Mouse (Mus musculus) A20 (cell line): ENCODE results near the gene Ttll7.
A peak's percentile ranks its signal among the peaks of the same experiment; 100 is the strongest.

Experiments
- DNase-seq: peaks from one replicate; pipeline ENCODE4 v3.0.0-alpha.2; 2011; ENCODE audit warnings: low read depth, low spot score

Ttll7 gene

DNA sequence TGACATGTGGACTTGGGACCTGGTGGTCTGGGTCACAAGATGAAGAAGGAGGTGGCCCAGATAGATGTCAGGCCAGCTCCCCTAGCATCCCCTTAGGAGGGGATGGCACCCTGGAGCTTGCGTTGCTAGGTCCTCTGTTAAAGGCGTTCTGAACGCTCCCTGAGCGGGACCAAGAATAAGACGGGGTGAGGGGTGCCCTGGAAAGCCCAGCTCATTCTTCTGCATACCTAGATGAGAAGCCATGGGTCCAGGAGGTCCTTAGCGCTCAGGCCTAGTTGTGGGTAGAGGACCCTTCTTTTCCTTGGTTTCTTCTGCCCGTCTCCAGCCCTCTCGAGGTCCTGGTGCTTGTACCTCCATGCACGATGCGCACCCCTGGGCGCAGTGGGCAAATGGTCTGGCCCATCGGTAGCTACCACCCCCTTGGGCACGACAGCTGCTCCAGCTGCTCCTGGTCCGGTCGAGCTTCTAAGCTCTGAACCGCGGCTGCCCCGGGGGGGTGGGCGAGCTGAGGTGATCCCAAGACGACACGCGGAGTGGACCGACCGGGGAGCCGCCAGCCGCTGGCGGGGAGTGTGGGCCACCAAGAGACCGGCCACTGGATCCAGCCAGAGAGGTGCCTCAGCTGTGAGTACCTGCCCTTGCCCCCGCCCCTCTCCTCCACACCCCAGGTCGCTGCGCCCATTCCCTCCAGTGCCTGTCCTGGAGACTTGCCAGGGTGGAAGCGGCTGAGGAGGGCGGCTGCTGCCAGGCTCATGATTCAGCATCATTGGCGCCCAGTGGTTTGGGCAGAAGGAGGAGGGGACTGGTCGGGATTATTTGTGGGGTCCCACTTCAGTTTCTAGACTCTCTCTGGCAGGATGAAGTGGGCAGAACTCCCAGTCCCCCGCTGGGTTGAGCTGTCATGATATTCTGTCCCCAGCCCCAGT is at the start of gene Ttll7:
Ttll7 (plus strand) TSS at position 402 of the 926 bp plus-strand sequence.
- DNase-seq: peak; percentile 79

- no peak for DNase-seq
Measured at GRCm38 (mm10) chr3:146812041-146812878, 39.9 kb upstream of the Ttll7 start.

GRCm38 (mm10) chr3:146812901-146813393 is 39.2 kb upstream of the Ttll7 start, which contains the start of gene Prkacb:
Gene Prkacb (minus strand): TSS chr3:146812990.
- DNase-seq: peak; percentile 92

DNA sequence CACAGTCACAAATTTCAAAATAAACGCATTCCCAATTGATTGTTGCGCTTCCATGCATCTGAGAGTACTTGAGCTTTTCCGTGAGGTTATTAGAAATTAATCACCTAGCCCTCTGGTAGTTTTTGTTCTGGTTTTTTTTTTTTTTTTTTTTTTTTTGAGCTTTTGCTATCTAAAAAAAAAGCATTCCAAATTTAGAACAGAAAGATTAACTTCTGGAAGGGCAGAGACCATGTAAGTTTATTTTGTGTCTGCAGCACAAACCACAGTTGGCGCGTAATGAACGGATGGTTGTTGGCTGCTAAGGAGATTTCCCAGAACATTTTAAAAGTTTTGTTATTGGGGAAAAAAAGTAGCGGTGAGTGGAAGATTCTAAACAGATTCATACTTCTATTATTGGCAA is 38.5 kb upstream of the Ttll7 start:
- DNase-seq: no peak

DNA sequence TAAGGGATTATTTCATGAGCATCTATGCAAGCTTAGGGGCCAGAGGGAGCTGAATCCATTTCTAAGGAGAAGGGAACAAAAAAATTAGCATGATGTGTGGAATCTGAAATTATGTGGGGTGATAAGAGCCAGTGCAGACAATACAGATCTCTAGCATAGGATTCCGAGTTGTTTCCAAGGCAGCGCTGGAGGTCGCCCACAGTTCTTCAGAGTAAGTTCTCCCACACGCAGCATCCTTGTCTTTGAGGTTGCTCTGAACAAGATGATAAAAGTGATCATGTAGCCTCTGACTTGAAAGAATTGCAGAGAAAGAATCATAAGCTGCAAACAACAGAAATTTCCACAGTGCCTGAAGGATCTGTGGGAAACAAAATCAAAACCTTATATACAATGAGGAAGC is 31.4 kb upstream of the Ttll7 start:
- DNase-seq: no peak

- no peak for DNase-seq
Measured at GRCm38 (mm10) chr3:146842766-146843165, 9.4 kb upstream of the Ttll7 start.

DNA sequence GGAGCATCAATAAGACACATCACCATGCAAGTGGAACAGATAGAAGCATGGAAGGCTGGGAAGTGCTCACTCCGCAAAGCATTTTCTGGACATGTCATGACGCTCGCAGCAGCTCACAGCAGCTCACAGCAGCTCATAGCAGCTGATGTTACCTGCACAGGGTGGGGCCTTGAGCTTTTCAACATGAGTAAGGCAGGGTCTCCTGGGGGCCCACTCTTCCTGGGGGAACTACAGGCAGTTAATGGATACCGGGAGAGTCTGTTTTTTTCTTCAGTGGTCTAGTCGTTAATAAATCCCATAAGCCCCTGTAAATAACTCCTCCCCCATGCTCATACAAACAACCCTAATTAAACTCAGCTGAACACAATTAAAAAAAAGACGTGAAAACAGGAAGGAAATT is 8.7 kb upstream of the Ttll7 start:
- no peak for DNase-seq

DNA sequence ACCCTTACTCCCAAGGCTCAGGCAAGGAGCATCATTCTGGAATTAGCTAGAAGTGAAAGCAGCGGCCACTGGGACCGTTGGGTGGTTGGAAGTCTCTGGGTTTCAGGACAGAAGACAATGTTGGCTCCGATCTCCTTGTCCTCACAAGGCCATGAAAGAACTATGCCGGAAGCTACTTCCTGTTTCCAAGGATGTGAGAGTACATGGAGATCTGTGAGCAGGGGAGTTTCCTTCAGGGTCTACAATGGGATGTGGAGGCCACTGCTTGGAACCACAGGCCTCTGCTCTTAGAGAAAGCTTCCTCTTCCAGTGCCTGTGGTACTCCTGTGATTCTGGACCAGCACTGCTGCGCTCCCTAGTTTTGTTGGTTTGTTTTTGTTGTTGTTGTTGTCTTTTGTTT is 5.9 kb upstream of the Ttll7 start:
- DNase-seq: no peak

DNA sequence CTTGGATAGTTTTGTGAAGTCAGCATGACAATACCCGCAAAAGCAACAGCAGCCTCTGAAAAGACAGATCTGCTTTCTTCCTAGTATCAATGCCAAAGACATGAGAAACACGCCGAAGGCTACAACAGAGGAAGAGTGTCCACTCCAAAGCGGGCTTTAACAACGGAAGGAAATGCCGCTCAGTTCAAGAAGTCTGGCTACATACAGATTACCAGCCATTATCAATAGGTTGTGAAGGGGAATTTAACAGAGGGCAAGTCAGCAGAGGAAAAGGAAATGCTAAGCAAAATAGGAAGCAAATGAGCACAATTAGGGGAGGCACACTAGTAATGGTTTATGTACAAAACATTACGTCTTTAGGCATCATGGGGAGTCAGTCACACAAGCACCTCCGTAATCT is 4.1 kb upstream of the Ttll7 start:
- DNase-seq: no peak

- no peak for DNase-seq
Measured at GRCm38 (mm10) chr3:146849360-146849759, 2.8 kb upstream of the Ttll7 start.

DNA sequence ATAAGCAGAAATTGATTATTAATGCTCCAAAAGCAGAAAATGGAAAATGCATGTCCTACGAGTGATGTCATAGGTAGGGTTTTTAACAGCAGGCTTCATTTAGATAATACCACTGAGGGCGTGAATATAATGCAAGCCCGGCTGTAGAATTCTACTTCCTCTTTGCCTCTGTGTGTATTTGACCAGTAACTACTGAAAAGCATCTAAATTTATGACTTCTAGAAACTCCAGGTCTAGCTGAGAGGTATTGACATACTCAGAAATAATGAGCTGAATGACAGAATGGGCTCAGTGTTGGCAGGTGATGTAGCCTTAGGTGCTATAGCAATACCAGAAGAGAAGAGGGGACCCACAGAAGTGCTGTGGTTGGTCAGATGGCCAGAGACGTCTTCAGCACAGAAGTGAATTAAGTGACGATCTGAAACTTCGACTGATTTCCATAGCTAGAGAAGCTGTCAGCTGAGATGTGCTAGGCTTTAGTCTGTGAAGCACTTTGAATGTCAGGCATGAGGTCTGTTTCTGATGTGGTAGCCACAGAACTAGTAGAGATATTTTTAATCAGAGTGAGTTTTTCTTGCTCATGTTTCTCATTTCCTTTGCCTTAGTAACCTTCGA is 2.4 kb downstream of the Ttll7 start:
- DNase-seq: peak; percentile 15

- no peak for DNase-seq
Measured at GRCm38 (mm10) chr3:146857373-146857772, 5.2 kb downstream of the Ttll7 start.

DNA sequence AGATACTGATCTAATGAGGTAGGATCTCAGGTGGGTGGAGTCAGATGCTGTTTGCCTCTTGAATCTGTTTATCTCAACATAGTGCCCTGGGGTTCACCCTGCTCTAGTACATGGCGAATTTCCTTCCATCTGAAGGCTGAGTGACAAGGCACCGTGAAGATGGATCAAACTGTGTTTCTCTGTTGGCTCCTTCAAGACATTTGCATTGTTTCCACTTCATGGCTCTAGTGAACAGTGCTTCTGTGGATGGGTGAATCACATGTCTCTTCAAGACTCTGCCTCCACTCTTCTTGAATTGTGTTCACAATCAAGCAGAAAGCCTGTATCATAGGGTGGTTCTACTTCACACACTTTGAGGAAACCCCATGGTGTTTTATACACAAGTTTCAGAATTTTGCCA is 8.1 kb downstream of the Ttll7 start:
- no peak for DNase-seq

- DNase-seq: peak; percentile 52
Measured at GRCm38 (mm10) chr3:146866563-146866962, 14.4 kb downstream of the Ttll7 start.

DNA sequence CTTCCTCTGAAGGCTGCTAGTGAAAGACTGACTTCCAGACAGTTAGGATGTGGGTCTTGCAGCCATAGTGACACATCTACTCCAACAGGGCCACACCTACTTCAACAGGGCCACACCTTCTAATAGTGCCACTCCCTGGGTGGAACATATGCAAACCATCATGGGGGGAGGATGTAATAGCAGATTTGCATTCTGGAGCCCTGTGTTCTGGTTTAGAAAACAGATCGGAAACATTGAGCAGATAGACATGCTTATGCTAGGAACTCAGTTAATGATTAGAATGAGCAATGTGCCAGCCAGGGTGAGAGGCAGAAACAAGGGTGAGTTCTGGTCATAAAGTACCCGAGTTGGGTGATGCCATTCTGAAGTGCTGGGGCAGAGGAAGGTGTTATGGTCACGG is 19.8 kb downstream of the Ttll7 start:
- no peak for DNase-seq

- DNase-seq: no peak
Measured at GRCm38 (mm10) chr3:146875929-146876328, 23.8 kb downstream of the Ttll7 start.

DNA sequence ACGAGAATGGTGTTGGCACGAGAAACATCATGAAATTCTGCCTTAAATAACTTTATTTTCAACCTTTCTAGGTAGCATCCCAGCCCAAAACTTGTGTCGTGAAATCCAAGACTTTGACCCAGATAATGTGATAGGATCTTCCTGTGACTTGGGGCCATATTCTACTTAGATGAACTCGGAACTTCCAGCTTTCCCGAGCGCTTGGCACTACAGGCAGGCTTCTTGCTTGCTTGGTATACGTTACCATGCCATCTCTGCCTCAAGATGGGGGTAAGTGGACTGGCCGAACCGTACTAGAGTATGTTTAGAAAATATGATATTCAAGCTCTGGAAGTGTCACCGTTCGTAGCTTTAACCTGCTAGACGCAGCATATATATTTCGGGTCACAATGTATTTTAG is 41.8 kb downstream of the Ttll7 start:
- no peak for DNase-seq

- no peak for DNase-seq
Measured at GRCm38 (mm10) chr3:146896581-146896980, 44.4 kb downstream of the Ttll7 start.

- DNase-seq: peak; percentile 5
Measured at GRCm38 (mm10) chr3:146900094-146900493, 47.9 kb downstream of the Ttll7 start.

DNA sequence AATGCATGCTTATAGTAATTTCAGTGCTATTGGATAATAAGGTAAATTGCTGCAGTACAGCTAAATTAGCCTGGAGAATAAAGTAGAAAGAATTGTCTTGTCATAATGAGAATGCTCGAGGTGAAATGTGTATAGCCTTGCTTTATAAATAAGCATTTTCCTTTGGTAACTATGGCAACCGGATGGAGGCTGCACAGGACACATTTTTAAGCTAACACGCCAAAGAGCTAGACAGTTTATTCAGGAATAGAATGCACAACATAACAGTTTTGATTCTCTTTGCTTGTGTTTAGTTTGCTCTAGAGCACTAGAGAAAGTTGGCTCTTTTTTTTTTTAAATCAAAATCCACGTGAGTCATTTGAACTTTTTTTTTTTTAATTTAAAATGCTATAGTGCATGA is 49.6 kb downstream of the Ttll7 start:
- DNase-seq: no peak

DNA sequence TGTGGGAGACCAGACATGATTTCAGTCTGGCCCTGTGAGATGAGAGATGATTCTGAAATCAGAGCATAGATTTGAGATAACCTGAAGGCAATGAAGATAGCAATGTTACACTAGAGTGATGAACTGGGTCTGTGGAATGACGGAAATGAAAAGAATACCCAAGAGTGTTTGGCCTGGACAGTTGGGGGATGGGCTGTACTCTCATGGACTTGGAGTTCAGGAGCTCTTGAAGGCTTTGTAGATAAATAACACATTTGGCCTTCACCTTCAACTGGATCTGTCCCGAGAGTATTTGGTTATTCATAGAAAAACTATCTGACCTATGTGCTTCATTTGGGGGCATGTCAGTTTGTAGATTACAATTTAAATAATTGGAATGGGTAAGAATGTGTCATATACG is 53.4 kb downstream of the Ttll7 start:
- DNase-seq: no peak

DNA sequence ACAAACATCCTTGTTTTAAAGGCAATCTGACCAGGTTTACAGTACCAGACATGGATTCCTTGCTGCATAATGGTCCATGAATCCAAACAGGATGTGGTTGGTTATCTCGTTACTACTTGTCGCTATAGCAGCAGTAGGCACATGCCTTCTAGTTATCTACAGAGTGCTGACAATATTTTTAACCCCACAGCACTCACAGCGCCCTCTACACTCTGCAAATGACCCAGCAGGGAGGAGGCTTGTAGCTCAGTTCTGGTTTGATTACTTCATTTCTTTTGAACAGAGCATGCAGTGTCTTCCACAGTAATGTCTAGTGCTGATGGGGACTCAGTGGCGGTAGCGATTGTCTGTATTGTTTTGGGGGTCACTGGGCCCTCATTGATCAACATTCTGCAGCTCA is 56.8 kb downstream of the Ttll7 start:
- DNase-seq: no peak
